Mouse (Mus musculus) erythroblast, embryonic 14.5 days (primary cell): Measurements from ENCODE around the gene Olfml2b.

Source experiments
- GATA1 ChIP-seq: IDR thresholded peaks from 2 replicates; pipeline ENCODE4 v1.6.1; 2012; ENCODE audit warnings: low read length, inconsistent platforms, mixed read lengths
- TAL1 ChIP-seq: IDR thresholded peaks from 3 replicates; pipeline ENCODE4 v1.6.1; 2012; ENCODE audit warnings: low read length, inconsistent platforms, mixed read lengths

- TF ChIP-seq TAL1 (no peak), GATA1 (no peak)
Observed at GRCm38 (mm10) chr1:170689773-170690172, 45.4 kb downstream of the Olfml2b start.
